Mouse (Mus musculus) stomach, embryonic 16.5 days (tissue): ENCODE measurements at regions not wholly inside any gene's neighbourhood (a gene's known extent, or its start where the extent isn't known, plus 50 kb on each side); places are given as distances from the start of the nearest gene placed in this dataset.
"Not testable (repeated sequence)": the region's sequence is repeated elsewhere in the genome, so short reads cannot be mapped to it uniquely, and the experiment has no call there.

Experiments
- ATAC-seq: fragments of 200-750 bp; cut with Nextera tagmentation; 2 replicates; pipeline ENCODE4 v1.8.0; 2017; ENCODE audit warnings: moderate number of reproducible peaks, moderate TSS enrichment; ENCODE audit not compliant: insufficient read depth, low FRiP score
- H3K27ac ChIP-seq: fragments of 300-500 bp; sonication (generic); 2 replicates; pipeline ENCODE4 v1.5.1; 2014; ENCODE audit warnings: low read length
- H3K27me3 ChIP-seq: fragments of 300-500 bp; sonication (generic); 2 replicates; pipeline ENCODE4 v1.6.1; 2014; ENCODE audit warnings: low read length, control low read depth, mixed read lengths; ENCODE audit not compliant: control insufficient read depth, insufficient read depth
- H3K36me3 ChIP-seq: fragments of 300-500 bp; sonication (generic); 2 replicates; pipeline ENCODE4 v1.6.1; 2014; ENCODE audit warnings: low read length; ENCODE audit not compliant: control insufficient read depth, insufficient read depth
- H3K4me1 ChIP-seq: fragments of 300-500 bp; sonication (generic); 2 replicates; pipeline ENCODE4 v1.6.1; 2014; ENCODE audit warnings: low read length, control low read depth, mixed read lengths; ENCODE audit not compliant: control insufficient read depth, insufficient read depth
- H3K4me2 ChIP-seq: fragments of 300-500 bp; sonication (generic); 2 replicates; pipeline ENCODE4 v1.6.1; 2014; ENCODE audit warnings: low read depth, low read length, mixed read lengths
- H3K4me3 ChIP-seq: fragments of 300-500 bp; sonication (generic); replicated peaks from 2 replicates; pipeline ENCODE4 v1.5.1; 2014; ENCODE audit warnings: mild to moderate bottlenecking, low read length
- H3K9ac ChIP-seq: fragments of 300-500 bp; sonication (generic); 2 replicates; pipeline ENCODE4 v1.6.1; 2014; ENCODE audit warnings: low read length
- H3K9me3 ChIP-seq: fragments of 300-500 bp; sonication (generic); replicated peaks from 2 replicates; pipeline ENCODE4 v1.6.1; 2016; ENCODE audit warnings: low read length, control low read depth; ENCODE audit not compliant: control insufficient read depth
- WGBS: fragments of 180-500 bp; shearing (Covaris S2); extraction: QIAGEN DNeasy Blood & Tissue Kit; methylation state at CpG from one replicate; pipeline ENCODE4 v1.1.7; 2014; 5-methylcytosine and 5-hydroxymethylcytosine counted together

GRCm38 (mm10) chr12:77526581-77526980 lies 288.7 kb downstream of the Fut8 start:
- not testable (repeated sequence) for H3K9ac ChIP-seq, H3K9me3 ChIP-seq, H3K27ac ChIP-seq, H3K36me3 ChIP-seq, H3K4me1 ChIP-seq, ATAC-seq, H3K27me3 ChIP-seq, H3K4me3 ChIP-seq, H3K4me2 ChIP-seq
- WGBS: 92% methylated on average over 14 of the region's 14 CpGs

- no peaks in the 10 kb centered on the region for H3K27me3 ChIP-seq
- WGBS: 60% methylated on average over 1 of the region's 1 CpGs
- no peaks in the 10 kb centered on the region for H3K9me3 ChIP-seq
- no peak overlapping the region for H3K9ac ChIP-seq
- H3K36me3 ChIP-seq: no peaks in the 10 kb centered on the region
- ATAC-seq: no peak
- no peak overlapping the region for H3K4me3 ChIP-seq
- no peak overlapping the region for H3K4me2 ChIP-seq
- H3K27ac ChIP-seq: no peak overlapping the region
- no peaks in the 10 kb centered on the region for H3K4me1 ChIP-seq
These were observed 289.6 kb downstream of the Fut8 start for GRCm38 (mm10) chr12:77527499-77527898.

GRCm38 (mm10) chr12:77527953-77528865 lies 290.3 kb downstream of the Fut8 start:
- no peaks in the 10 kb centered on the region for H3K36me3 ChIP-seq
- H3K4me3 ChIP-seq: no peak overlapping the region
- no peaks in the 10 kb centered on the region for H3K4me1 ChIP-seq
- H3K27ac ChIP-seq: no peak overlapping the region
- H3K9me3 ChIP-seq: no peaks in the 10 kb centered on the region
- H3K27me3 ChIP-seq: no peaks in the 10 kb centered on the region
- H3K4me2 ChIP-seq: no peak overlapping the region
- ATAC-seq: no peak
- WGBS: 86% methylated on average over 9 of the region's 9 CpGs
- no peak overlapping the region for H3K9ac ChIP-seq

GRCm38 (mm10) chr12:77528868-77529271 lies 290.9 kb downstream of the Fut8 start:
- Histone ChIP-seq H3K27me3 (no peaks in the 10 kb centered on the region), H3K4me3 (no peak overlapping the region), H3K4me1 (no peaks in the 10 kb centered on the region), H3K4me2 (no peak overlapping the region), H3K9me3 (no peaks in the 10 kb centered on the region), H3K27ac (no peak overlapping the region), H3K9ac (no peak overlapping the region), H3K36me3 (no peaks in the 10 kb centered on the region)
- 80% methylated on average over 8 of the region's 8 CpGs for WGBS
- ATAC-seq: no peak

GRCm38 (mm10) chr12:77529414-77529813 lies 291.5 kb downstream of the Fut8 start:
- Histone ChIP-seq H3K36me3 (no peaks in the 10 kb centered on the region), H3K9ac (no peak overlapping the region), H3K4me1 (no peaks in the 10 kb centered on the region), H3K4me3 (no peak overlapping the region), H3K27me3 (no peaks in the 10 kb centered on the region), H3K4me2 (no peak overlapping the region), H3K27ac (no peak overlapping the region), H3K9me3 (no peaks in the 10 kb centered on the region)
- 82% methylated on average over 4 of the region's 4 CpGs for WGBS
- no peak for ATAC-seq

GRCm38 (mm10) chr12:77529955-77530354 lies 292.0 kb downstream of the Fut8 start:
- Histone ChIP-seq H3K27ac (no peak overlapping the region), H3K9ac (no peak overlapping the region), H3K4me2 (no peak overlapping the region), H3K36me3 (no peaks in the 10 kb centered on the region), H3K27me3 (no peaks in the 10 kb centered on the region), H3K4me1 (no peaks in the 10 kb centered on the region), H3K9me3 (no peaks in the 10 kb centered on the region), H3K4me3 (no peak overlapping the region)
- WGBS: 78% methylated on average over 3 of the region's 3 CpGs
- no peak for ATAC-seq

- H3K27me3 ChIP-seq: no peaks in the 10 kb centered on the region
- no peak overlapping the region for H3K27ac ChIP-seq
- no peak overlapping the region for H3K4me3 ChIP-seq
- no peaks in the 10 kb centered on the region for H3K4me1 ChIP-seq
- H3K9ac ChIP-seq: no peak overlapping the region
- H3K4me2 ChIP-seq: no peak overlapping the region
- ATAC-seq: no peak
- H3K9me3 ChIP-seq: no peaks in the 10 kb centered on the region
- H3K36me3 ChIP-seq: no peaks in the 10 kb centered on the region
- WGBS: 85% methylated on average over 5 of the region's 5 CpGs
These were observed 293.4 kb downstream of the Fut8 start for GRCm38 (mm10) chr12:77531294-77531693.

- no peaks in the 10 kb centered on the region for H3K4me1 ChIP-seq
- no peaks in the 10 kb centered on the region for H3K36me3 ChIP-seq
- no peaks in the 10 kb centered on the region for H3K9me3 ChIP-seq
- no peak overlapping the region for H3K4me2 ChIP-seq
- no peak overlapping the region for H3K4me3 ChIP-seq
- WGBS: 78% methylated on average over 8 of the region's 8 CpGs
- ATAC-seq: no peak
- no peaks in the 10 kb centered on the region for H3K27me3 ChIP-seq
- no peak overlapping the region for H3K9ac ChIP-seq
- no peak overlapping the region for H3K27ac ChIP-seq
These were observed 294.6 kb downstream of the Fut8 start for GRCm38 (mm10) chr12:77532547-77532946.

- no peak overlapping the region for H3K9ac ChIP-seq
- H3K36me3 ChIP-seq: no peaks in the 10 kb centered on the region
- ATAC-seq: no peak
- H3K4me3 ChIP-seq: no peak overlapping the region
- H3K9me3 ChIP-seq: no peaks in the 10 kb centered on the region
- no peak overlapping the region for H3K27ac ChIP-seq
- H3K4me1 ChIP-seq: no peaks in the 10 kb centered on the region
- H3K27me3 ChIP-seq: no peaks in the 10 kb centered on the region
- WGBS: 87% methylated on average over 2 of the region's 2 CpGs
- no peak overlapping the region for H3K4me2 ChIP-seq
These were observed 295.7 kb downstream of the Fut8 start for GRCm38 (mm10) chr12:77533606-77534005.
